Comparison of ENCODE assay signal across 10 mouse cellular contexts in the genomic region with DNA sequence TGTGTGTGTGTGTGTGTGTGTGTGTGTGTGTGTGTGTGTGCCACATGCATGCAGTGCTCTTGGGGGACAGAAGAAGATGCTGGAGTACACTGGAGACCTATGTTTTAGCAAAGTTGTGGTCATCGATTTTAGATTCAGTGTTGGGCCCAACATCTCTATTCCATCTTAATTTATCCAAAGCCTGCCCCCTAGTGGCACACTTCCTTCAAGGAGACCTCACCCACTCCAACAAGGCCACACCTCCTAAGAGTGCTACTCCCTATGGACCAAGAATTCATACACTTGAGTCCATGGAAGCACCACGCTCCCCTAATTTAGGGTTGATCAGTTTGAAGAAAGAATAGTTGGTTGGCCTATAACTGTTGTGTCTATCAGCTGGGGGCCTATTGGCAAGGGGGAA. TPM values are rescaled to one million over a fixed set of nuclear protein-coding genes. Genes with fewer than 3 reads are reported as not detected.
DNase-seq lines count a peak whose midpoint lies in the region; ATAC-seq and TF ChIP-seq lines count a peak whose summit lies in the region.
"Had no signal": no experiment of that assay in that cellular context is flagged by ENCODE, and none has a peak within 500 bp of the region (broad histone marks: within the 10 kb centered on the region; RNA-seq: fewer than 3 reads in every experiment).

No protein-coding gene starts in this region.

- no peaks in the 10 kb centered on the region for H3K9me3 ChIP-seq in intestine, postnatal 0 days (ENCODE audit: control insufficient read depth)
- H3K9me3 ChIP-seq in intestine, embryonic 16.5 days (ENCODE audit: control insufficient read depth, low read length): no peaks in the 10 kb centered on the region

- H3K9ac ChIP-seq in intestine, postnatal 0 days (ENCODE audit: low read depth, low read length): no peak overlapping the region
- no peak overlapping the region for H3K9ac ChIP-seq in intestine, embryonic 16.5 days (ENCODE audit: low read depth, low read length)

- no peak overlapping the region for H3K27ac ChIP-seq in intestine, postnatal 0 days (ENCODE audit: low read depth, low read length)
- no peak overlapping the region for H3K27ac ChIP-seq in intestine, embryonic 16.5 days (ENCODE audit: low read length)

- peak; percentile 52 to 60 for DNase-seq in CD8-positive naive resting alpha-beta T cell, adult 2 months (ENCODE audit: low read depth in 2 of 2, low spot score in 2 of 2)
- peak; percentile 30 for DNase-seq in adipocyte (ENCODE audit: low spot score)
- DNase-seq in lung, postnatal 10 days: peak; percentile 74
- no peak for DNase-seq in gastrocnemius, postnatal 4 days (ENCODE audit: low spot score in 2 of 2)
- DNase-seq in cerebellum, adult 9-11 months: no peak

- 96% methylated on average over 2 of the region's 2 CpGs for WGBS in intestine, postnatal 0 days
- WGBS in intestine, embryonic 16.5 days: 94% methylated on average over 2 of the region's 2 CpGs

- no peak overlapping the region for H3K4me3 ChIP-seq in intestine, postnatal 0 days (ENCODE audit: low read depth, low read length)
- H3K4me3 ChIP-seq in intestine, embryonic 16.5 days (ENCODE audit: low read length): no peak overlapping the region

- H3K27me3 ChIP-seq in intestine, postnatal 0 days (replicated peaks; ENCODE audit: control insufficient read depth, insufficient read depth, low read length): no peaks in the 10 kb centered on the region
- no peaks in the 10 kb centered on the region for H3K27me3 ChIP-seq in intestine, embryonic 16.5 days (replicated peaks; ENCODE audit: control insufficient read depth, insufficient read depth, low read length)

- no peaks in the 10 kb centered on the region for H3K4me1 ChIP-seq in intestine, postnatal 0 days (replicated peaks; ENCODE audit: control insufficient read depth, insufficient read depth, low read length)
- peaks cover 8% of the 10 kb centered on the region; the same call in 1 of the 2 replicates for H3K4me1 ChIP-seq in intestine, embryonic 16.5 days (ENCODE audit: control insufficient read depth, insufficient read depth, low read length)

- no peak for ATAC-seq in intestine, postnatal 0 days
- ATAC-seq in intestine, embryonic 16.5 days: no peak
- no peak for ATAC-seq in inflammation-experienced regulatory T-cells, adult 6 months

- no peaks in the 10 kb centered on the region for H3K36me3 ChIP-seq in intestine, postnatal 0 days (ENCODE audit: control insufficient read depth, insufficient read depth)
- H3K36me3 ChIP-seq in intestine, embryonic 16.5 days (ENCODE audit: control insufficient read depth, insufficient read depth, low read length): no peaks in the 10 kb centered on the region

- TF ChIP-seq CTCF in intestine, postnatal 0 days (IDR thresholded peaks at IDR 0.05; ENCODE audit: low read depth): peak; percentile 59

- H3K4me2 ChIP-seq in intestine, postnatal 0 days (replicated peaks; ENCODE audit: low read depth): no peak overlapping the region
- no peak overlapping the region for H3K4me2 ChIP-seq in intestine, embryonic 16.5 days (ENCODE audit: low read depth, low read length)

RNA-seq across cellular contexts. Expression of a gene that starts 4.6 kb away (rescaled TPM):
- polyA plus RNA-seq in intestine, postnatal 0 days (2015; fragmentation: Nextera tagmentation; extraction: Ambion mirVana): not detected in 2 replicates
- polyA plus RNA-seq in intestine, embryonic 16.5 days (2015; fragmentation: Nextera tagmentation; extraction: Ambion mirVana): not detected in 2 replicates
- under 1 TPM in 1 of 3 experiments, not detected in 2; 0.48 TPM for polyA plus RNA-seq in inflammation-experienced regulatory T-cells, adult 6 months (2017; shearing (Covaris generic))
- not detected for total RNA-seq in gastrocnemius, postnatal 4 days (2021)
- polyA plus RNA-seq: cortical plate, adult 2 months; large intestine, adult 2 months had no signal

RNA-seq across cellular contexts. Expression of a gene that starts 12.2 kb away (rescaled TPM):
- polyA plus RNA-seq in intestine, postnatal 0 days (2015; fragmentation: Nextera tagmentation; extraction: Ambion mirVana): 0.51 and 0.90 TPM in 2 replicates
- polyA plus RNA-seq in intestine, embryonic 16.5 days (2015; fragmentation: Nextera tagmentation; extraction: Ambion mirVana): 0.37 and 0.54 TPM in 2 replicates
- polyA plus RNA-seq in inflammation-experienced regulatory T-cells, adult 6 months (2017; shearing (Covaris generic)): not detected
- total RNA-seq in gastrocnemius, postnatal 4 days (2021): not detected
- polyA plus RNA-seq: cortical plate, adult 2 months had no signal

RNA-seq across cellular contexts. Expression of a gene that starts 19.7 kb away (rescaled TPM):
- not detected in 2 replicates for polyA plus RNA-seq in intestine, postnatal 0 days (2015; fragmentation: Nextera tagmentation; extraction: Ambion mirVana)
- polyA plus RNA-seq in intestine, embryonic 16.5 days (2015; fragmentation: Nextera tagmentation; extraction: Ambion mirVana): not detected in 2 replicates
- polyA plus RNA-seq in inflammation-experienced regulatory T-cells, adult 6 months (2017; shearing (Covaris generic)): not detected
- total RNA-seq in gastrocnemius, postnatal 4 days (2021): not detected
- polyA plus RNA-seq: cortical plate, adult 2 months; large intestine, adult 2 months had no signal

RNA-seq across cellular contexts. Expression of a gene that starts 21.3 kb away (rescaled TPM):
- polyA plus RNA-seq in intestine, postnatal 0 days (2015; fragmentation: Nextera tagmentation; extraction: Ambion mirVana): 355 and 426 TPM in 2 replicates
- polyA plus RNA-seq in intestine, embryonic 16.5 days (2015; fragmentation: Nextera tagmentation; extraction: Ambion mirVana): 288 and 336 TPM in 2 replicates
- polyA plus RNA-seq in inflammation-experienced regulatory T-cells, adult 6 months (2017; shearing (Covaris generic)): 10 to 100 TPM; 10.3 to 27.1 (median 16.7) TPM
- 10 to 100 TPM; 76.4 to 86.0 TPM for total RNA-seq in gastrocnemius, postnatal 4 days (2021)

RNA-seq across cellular contexts. Expression of a gene that starts 21.3 kb away (rescaled TPM):
- 114 and 119 TPM in 2 replicates for polyA plus RNA-seq in intestine, postnatal 0 days (2015; fragmentation: Nextera tagmentation; extraction: Ambion mirVana)
- polyA plus RNA-seq in intestine, embryonic 16.5 days (2015; fragmentation: Nextera tagmentation; extraction: Ambion mirVana): 76.1 and 85.7 TPM in 2 replicates
- polyA plus RNA-seq in inflammation-experienced regulatory T-cells, adult 6 months (2017; shearing (Covaris generic)): 1 to 10 TPM; 3.2 to 8.4 (median 3.8) TPM
- total RNA-seq in gastrocnemius, postnatal 4 days (2021): 1 to 10 TPM; 7.7 to 8.9 TPM

Comparison
In these comparisons a context has a peak if more than half of its experiments do, and no peak if none do; other contexts are left out.
1. DNase-seq: peak in CD8-positive naive resting alpha-beta T cell, adult 2 months (2 of 2), adipocyte (single experiment) and lung, postnatal 10 days (single experiment); none in gastrocnemius, postnatal 4 days (0 of 2) and cerebellum, adult 9-11 months (single experiment).